Mouse (Mus musculus): Measurements from ENCODE around the gene C8a.
A peak's percentile ranks its signal among the peaks of the same experiment; 100 is the strongest.

The C8a gene

DNA sequence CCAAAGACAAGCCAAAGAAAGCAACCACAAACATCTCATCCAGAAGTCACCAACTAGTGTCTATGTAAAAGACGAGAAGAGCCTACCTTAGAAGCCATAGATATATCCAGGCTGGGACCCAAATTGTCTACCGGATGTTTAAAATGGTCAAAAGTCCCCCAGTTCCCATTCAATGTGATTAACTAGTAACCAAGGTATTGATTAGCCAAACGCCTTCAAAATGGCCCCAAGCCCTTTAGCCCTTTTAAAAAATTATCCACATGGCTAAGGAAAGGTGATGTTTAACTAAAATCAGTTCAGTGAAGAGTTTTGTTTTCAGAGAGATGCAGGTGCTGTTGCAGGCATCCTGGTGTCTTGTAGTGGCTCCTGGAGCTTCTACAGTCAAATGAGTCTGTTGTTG, at the start of gene C8a:
Gene C8a, minus strand, starts transcription at position 76 of the 400 bp plus-strand sequence.
- no peak for DNase-seq

DNA sequence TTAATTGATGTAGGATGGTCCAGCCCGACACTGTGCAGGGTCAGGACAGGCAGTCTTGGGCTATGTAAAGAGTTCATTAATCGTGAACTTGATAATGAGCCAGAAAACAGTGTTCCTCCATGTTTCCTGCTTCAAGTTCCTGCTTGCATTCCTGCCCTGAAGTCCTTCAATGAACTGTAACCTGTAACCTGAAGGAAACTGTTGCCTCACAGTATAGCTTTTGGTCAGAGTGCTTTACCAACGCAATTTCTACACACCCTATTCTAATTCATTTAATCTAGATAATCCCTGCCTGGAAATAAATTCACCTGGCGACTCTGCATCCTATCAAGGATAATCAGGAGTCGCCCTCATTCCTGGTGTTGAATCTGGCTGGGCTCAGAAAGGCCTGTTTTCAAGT, 49.2 kb upstream of the C8a start:
- DNase-seq, result no peak

GRCm38 (mm10) chr4:104918017-104918416, 41.8 kb upstream of the C8a start:
- DNase-seq, result no peak

GRCm38 (mm10) chr4:104914711-104915247, 38.6 kb upstream of the C8a start:
- DNase-seq, result no peak

DNA sequence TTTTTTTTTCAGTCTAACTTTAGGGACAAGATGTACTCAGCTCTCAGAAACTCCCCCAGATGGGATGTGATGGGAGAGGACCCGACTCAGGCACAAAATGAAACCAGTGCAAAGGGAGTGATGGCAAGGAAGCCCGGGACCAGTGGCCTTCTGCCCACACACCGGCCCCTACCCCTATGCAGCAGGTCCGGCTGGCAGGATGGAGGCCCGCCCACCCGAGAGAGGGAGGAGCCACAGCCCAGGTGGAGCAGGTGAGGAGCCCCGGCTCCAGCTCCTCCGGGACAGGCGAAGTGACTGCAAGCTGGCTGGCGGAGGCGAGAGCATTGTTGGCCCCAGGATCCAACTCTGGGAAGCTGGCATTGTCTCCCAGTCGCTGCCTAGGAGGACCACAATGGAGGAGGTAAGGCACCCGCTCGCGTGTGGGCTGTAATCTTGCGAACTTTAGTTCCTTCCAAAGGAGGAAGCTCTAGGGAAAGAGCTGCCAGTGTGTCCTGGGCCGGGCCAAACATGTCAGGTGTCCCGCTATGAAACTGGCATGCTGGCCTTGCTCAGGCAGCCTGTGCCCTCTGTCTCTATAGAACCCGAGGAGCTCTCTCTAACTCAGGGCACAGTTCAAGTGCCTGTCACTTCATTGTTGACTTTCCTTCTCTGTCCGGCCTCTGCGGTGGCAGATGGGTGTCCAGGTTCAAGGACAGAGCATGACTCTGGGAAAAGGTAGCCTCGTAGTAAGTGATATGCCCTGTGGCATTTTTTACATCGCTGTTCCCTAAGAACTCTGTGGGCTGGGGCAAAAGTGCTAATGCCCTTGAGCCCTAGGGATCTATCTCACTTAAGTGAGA, 37.3 kb upstream of the C8a start, which contains the start of gene Fyb2:
Gene Fyb2, plus strand, starts transcription at position 166 of the 839 bp plus-strand sequence.
- no peak for DNase-seq

DNA sequence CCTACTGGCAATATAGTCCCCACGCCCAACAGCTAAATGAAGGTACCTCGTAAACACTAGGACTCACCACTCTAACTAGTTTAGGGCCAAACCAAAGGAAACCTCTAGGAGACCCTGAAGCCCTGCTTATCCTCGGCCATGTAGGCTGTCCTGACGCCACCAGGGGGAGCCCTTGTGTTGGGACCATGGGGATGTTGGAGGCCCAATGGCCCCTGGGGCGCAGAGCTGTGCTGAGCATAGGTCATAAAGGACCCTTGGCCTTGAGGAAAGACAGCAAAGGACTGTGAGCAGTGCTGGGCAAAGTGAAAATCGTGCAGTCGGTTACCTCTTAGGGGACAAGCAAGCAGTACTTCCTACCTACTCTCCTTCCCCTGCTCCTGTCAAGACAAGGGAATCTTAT, 35.5 kb upstream of the C8a start:
- peak; percentile 44 for DNase-seq

- no peak for DNase-seq
Measured at GRCm38 (mm10) chr4:104905049-104905448, 28.9 kb upstream of the C8a start.

DNA sequence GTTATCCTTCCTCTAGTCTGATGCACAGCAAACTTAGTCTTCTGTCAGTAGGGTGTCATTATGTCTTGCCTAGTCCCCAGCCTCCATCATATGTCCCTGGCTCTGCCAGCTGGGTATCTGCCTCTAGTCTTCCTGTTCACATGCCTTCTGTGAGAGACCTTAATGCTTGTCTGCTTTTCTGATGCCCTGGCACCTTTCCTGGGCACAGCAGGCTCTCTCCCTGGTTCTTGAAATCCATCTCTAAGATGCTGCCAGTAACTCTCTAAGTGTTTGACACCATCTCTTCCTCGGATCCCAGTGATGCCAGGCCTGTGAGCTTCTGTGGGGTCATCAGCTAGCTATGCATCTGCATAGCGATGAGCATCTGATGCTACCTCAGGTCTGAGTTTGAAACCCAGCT, 26.6 kb upstream of the C8a start:
- DNase-seq, result no peak

- peak; percentile 71 for DNase-seq
Measured at GRCm38 (mm10) chr4:104894004-104894734, 18.0 kb upstream of the C8a start.

DNA sequence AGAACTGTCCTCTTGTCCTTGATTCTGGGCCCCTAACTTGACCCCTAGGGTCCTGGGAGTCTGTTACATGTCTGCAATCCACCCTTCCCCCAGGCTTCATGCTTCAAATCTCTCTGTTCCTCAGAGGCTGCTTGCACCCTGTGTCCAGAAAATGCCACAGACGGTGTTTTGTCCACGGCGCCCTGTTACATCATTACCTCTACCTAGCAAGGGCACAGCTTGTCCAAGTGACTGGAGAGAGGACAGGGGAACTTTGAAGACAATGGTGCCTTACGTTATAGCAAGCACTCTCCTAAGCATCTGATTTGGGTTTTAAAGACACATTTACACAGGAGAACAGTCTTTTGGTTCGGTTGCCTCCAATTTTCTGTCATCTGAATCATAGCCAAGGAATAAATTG, 17.4 kb upstream of the C8a start:
- DNase-seq, result no peak

GRCm38 (mm10) chr4:104891708-104892107, 15.5 kb upstream of the C8a start:
- DNase-seq, result peak; percentile 31

DNA sequence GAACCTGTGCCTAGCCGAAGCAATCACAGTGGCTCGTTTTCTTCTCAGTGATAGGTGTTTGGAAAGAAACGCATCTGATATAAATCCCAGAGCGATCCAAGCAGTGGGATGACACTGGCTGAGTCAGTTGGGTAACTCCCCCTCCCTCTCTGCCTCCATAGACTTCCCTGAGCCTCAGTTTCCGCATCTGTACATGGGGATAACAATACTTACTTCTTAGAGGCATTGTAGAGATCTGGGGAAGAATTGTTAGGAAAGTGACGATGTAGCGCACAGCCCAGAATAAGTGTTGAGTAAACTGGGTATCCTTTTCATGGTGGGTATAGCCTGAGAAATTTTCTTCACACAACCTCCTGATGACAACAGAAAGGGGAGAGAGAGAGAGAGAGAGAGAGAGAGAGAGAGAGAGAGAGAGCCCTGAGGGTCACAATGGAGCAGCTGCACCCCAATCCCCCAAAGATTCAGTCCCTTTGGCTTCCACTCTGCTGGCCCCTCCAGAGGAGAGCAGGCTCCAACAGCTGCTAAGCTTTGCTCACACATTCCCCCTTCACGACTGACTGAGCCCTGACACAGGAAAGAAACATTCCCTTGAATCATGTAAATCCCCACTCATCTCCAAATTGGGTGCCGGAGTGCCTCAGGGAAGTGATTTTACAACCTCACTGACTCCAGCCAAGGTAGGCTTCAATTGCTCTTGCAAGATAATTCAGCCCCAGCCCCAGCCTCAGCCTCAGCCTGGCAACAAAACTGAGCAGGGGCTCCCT, 12.5 kb upstream of the C8a start:
- DNase-seq, result no peak

DNA sequence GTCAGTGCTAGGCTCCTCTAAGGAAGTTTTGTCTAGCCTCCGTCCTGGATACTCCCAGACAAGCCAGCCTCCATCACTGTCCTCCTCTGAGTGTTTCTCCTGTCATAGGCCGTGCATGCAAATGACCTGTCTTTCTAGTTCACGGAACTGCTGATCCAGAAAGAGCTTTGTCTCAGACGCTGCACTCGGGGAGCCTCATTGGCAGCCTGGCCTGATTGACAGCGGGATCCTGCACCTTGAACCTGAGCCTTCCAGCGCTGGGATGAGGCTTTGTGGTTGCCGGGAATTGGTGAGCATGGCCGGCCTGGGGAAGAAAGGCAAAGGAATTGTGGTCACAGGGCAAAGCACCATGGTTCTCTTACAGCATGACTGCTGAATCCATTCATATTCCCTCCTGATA, 11.3 kb upstream of the C8a start:
- DNase-seq, result no peak

DNA sequence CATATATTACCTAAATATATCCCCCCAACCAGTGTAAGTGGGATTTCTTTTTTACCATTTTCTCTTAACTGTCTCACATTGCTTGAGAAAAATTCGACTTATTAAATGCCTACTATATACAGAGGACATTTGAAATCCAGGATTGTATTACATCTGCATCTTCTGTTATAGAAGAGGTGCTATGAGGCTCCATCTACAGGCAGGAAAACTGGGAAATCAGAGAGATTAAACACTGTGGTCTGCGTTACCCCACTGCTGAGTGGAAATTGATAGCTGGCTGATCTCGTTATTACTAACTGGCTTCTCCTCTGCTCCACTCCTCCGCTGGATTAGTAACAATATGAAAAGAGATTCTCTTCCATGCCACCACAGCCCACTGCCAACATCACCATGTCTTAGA, 366 bp downstream of the C8a start:
- no peak for DNase-seq

DNA sequence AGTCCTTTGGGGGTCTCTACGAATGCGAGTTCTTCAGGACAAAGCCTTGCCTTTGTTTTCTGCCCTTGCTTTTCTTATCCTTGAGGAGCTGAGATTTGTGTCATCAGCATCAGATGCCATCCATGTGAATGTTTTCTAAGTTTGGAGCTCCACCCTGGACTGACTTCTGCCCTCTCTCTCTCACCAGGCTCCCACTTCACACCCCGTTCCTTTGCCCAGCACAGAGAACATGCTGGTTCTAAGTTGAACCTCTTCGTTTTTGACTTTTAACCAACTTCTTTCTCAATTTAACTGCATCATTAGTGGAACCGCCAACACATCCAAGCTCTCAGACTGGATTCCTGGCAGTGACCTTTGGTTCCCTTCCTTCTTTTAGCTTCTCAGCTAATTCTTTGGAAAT, 6.0 kb downstream of the C8a start:
- no peak for DNase-seq

- DNase-seq, result no peak
Measured at GRCm38 (mm10) chr4:104869581-104869980, 6.6 kb downstream of the C8a start.

GRCm38 (mm10) chr4:104864397-104864796, 11.8 kb downstream of the C8a start:
- no peak for DNase-seq

DNA sequence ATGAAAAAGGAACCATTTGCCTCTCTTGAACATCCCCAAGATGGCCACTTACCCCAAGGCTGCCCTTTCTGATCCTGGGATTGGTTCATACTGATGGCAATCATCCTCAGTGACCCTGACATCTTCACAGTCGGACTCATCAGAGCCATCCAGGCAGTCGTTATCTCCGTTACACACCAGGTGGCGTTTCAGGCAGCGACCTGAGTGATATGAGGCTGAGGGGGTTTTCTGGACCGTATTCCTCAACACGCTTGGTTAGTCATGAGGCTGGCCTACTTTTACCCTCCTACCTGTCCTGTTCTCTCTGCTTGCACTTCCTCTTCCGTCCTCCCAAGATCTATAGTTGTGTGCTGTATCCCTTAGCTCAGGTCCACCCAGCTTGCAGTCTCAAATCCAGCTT, 15.0 kb downstream of the C8a start:
- DNase-seq, result no peak

DNA sequence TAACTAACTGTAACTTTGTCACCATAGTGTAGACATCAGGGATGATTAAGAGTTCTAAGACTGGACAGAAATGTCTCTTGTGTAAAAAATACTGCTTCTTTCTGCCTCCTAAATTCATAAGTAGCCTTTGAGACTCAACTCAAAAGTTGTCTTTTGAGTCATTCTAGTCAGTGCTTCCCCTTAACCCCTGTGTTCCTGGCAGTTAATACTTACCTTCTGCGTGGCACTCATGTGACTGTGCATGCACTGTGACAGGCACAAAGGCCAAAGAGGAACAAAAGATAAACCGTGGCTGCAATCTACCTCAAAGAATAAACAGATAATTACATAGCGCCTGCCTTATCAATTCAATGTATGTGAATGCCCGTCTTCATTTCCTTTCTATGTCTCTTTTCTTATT, 18.4 kb downstream of the C8a start:
- DNase-seq, result no peak

DNA sequence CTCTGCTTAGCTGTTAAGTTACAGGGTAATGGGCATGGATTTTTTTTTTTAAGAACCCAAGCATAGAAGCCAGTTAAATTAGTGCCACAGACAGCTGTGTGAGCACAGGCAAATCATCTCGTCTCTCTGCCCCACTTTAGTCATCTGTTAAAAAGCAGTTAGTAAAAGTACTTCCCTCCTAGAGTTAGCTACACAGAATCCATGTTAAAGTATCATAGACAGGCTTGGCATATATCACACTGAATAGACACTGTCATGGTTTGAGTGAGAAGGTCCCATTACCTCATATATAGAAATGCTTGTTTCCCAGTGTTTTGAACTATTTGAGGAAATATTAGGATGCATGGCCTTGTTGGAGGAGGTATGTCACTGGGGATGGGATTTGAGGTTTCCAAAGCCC, 19.2 kb downstream of the C8a start, which contains the start of gene Gm17662:
Gene Gm17662, plus strand, starts transcription at position 301 of the 400 bp plus-strand sequence.
- no peak for DNase-seq

DNA sequence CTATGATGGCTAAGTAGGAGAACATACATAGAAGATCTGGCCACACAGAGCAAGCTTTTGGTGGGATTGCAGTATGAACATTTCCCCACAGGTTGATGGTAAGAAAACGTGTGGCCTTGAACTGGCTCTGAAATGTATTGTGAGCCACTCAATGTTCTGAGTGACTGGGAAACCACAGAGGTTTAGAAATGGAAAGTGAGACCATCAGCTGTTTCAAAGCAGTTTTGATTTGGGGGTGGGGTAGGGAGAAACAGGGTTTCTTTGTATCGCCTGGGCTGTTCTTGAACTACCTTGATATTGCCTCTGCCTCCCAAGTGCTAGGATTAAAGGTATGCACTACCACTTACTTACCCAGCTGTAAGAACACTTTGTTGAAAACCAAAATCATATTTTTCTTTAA, 21.0 kb downstream of the C8a start:
- DNase-seq, result no peak

GRCm38 (mm10) chr4:104843546-104843945, 32.7 kb downstream of the C8a start:
- DNase-seq, result no peak

DNA sequence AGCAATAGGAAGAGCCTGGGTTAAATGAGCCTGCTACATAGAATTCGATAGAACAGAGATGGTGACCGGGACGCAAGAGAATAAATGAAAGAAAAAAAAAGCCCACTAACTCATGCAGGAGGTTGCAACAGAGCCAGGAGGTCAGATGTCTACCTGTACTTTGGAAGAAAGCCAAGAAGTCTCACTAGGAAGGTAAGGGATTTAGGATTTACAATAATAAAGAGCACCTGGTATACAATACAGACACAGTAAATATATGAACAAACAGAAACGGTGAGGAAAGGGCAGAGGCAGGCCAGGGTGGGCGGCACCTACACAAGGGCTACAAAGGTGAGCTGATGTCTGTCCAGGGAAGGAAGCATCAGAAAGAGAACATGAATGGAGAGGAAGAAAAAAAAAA, 34.0 kb downstream of the C8a start:
- DNase-seq, result no peak

Measured in cerebellum, adult 9-10 months (tissue).